Mouse (Mus musculus) bone marrow macrophage, adult 2 months (primary cell): ENCODE data around the gene Tepp. TPM values are rescaled to one million over a fixed set of nuclear protein-coding genes. Genes with fewer than 3 reads are reported as not detected.

Experiments used
- H3K27ac ChIP-seq: 2 replicates; pipeline ENCODE4 v1.5.1; 2012; ENCODE audit warnings: low read depth, low read length; ENCODE audit not compliant: insufficient read depth
- H3K4me1 ChIP-seq: 2 replicates; pipeline ENCODE4 v1.6.1; 2012; ENCODE audit warnings: low read length; ENCODE audit not compliant: control insufficient read depth, insufficient read depth
- H3K4me3 ChIP-seq: 2 replicates; pipeline ENCODE4 v1.5.1; 2012; ENCODE audit warnings: mild to moderate bottlenecking, low read length, moderate library complexity; ENCODE audit not compliant: insufficient read depth
- CTCF ChIP-seq: IDR thresholded peaks from 2 replicates; pipeline ENCODE4 v1.5.1; 2012; ENCODE audit warnings: low read depth, mild to moderate bottlenecking, low read length, moderate library complexity
- POLR2A ChIP-seq: IDR thresholded peaks from 2 replicates; pipeline ENCODE4 v1.6.1; 2012; ENCODE audit warnings: mild to moderate bottlenecking, low read depth, low read length, borderline replicate concordance
- polyA plus RNA-seq: library from polyadenylated mRNA; stranded (reverse); fragments of >200 nt; gene quantifications from 2 replicates; pipeline ENCODE4 v1.2.4, GENCODE M21; 2012; ENCODE audit not compliant: missing spikeins, insufficient read depth, insufficient read length

Tepp gene
- polyA plus RNA-seq, result not detected in 2 replicates

DNA sequence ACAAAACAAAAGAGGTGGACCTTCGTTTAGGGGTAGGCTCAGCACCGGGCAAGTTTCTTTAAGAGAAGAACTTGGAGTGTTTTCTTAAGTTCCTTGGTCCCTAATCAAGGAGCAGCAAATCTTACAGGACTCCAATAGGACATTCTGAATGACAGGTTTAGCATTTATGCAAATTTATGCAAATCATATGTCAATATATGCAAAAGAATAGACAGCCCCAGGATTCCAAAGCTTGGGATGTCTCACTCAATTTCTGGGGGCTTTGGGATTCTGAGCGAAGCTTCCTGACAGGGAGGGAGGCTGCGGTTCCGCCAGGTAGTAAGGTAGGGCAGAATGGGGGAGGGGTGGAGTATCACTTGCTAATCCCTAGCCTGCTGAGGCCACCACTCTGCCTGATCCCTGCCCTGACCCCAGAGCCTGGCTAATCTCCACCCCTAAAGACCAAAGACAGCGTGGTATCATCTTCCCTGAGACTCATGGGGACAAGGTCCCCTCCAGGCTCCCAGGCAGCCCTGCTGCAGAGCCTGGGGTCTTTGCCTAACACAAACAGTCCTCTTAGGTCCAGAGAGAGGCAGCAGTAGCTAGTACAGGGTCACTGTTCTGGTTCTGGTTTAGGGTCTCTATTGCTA lies at the start of gene Tepp:
TSS of gene Tepp (plus strand) at position 225 of the 629 bp plus-strand sequence.
- TF ChIP-seq POLR2A (no peak), CTCF (no peak)
- H3K27ac ChIP-seq, result no peak within 1 kb of the TSS
- no peak within 1 kb of the TSS for H3K4me3 ChIP-seq
- no peaks in the 10 kb centered on the region for H3K4me1 ChIP-seq

DNA sequence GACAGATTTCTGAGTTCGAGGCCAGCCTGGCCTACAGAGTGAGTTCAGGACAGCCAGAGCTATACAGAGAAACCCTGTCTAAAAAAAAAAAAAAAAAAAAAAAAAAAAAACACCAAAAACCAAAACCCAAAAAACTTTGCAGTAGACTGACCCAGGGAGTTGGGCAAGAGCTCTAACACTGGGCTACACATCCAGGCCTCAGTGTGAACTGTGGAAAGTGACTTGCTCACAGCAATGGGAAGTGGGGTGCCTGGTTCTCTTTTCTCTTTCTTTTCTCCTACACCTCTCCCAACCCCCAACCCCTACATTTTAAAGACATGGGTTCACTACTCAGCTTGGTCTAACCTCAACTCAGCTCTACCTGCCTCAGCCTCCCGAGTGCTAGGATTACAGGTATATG lies 48.2 kb upstream of the Tepp start:
- TF ChIP-seq POLR2A (no peak), CTCF (no peak)
- Histone ChIP-seq H3K4me3 (no peak overlapping the region), H3K4me1 (peaks cover 5% of the 10 kb centered on the region), H3K27ac (no peak overlapping the region)

DNA sequence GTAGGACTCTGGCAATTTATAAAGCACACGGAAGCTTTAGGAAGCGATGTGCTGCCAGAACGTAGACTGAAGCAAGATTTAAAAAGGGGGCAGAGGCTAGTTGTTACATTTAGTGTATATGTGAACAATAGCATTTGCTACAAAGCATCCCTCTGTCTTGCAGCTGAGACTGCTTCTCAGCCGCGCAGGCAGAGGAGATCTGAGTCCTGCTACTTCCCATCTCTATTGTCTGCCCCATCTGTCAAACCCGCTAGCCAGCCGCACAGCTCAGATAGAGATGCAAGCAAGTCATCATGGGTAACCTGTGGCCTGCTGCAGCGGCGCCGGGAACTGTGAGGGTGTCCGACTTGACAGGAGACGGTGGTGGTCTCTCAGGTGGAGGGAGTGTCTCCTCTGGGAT lies 39.9 kb upstream of the Tepp start:
- TF ChIP-seq CTCF, result no peak
- TF ChIP-seq POLR2A, result no peak
- Histone ChIP-seq H3K4me1 (no peaks in the 10 kb centered on the region), H3K4me3 (no peak overlapping the region), H3K27ac (no peak overlapping the region)

DNA sequence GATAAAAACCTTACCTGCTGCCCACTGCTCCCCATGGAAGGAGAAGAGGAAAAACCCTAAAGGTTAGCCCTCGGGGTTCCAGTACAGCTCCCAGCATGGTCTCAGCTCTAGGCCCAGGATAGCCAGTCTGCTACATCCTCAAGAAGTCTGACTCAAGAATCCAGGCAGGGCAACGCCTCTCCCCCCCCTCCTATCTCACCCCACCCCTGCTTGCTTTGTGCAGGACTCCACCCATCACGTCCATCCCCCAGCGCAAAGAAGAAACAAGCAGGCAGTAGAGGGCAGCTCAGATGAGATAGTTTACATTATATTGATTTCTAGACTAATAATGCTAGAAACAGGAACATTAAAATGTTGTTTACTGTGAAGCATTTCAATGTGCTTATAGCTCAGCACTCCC lies 38.5 kb upstream of the Tepp start:
- Histone ChIP-seq H3K4me3 (no peak overlapping the region), H3K4me1 (no peaks in the 10 kb centered on the region), H3K27ac (no peak overlapping the region)
- TF ChIP-seq CTCF, result no peak
- TF ChIP-seq POLR2A, result no peak

DNA sequence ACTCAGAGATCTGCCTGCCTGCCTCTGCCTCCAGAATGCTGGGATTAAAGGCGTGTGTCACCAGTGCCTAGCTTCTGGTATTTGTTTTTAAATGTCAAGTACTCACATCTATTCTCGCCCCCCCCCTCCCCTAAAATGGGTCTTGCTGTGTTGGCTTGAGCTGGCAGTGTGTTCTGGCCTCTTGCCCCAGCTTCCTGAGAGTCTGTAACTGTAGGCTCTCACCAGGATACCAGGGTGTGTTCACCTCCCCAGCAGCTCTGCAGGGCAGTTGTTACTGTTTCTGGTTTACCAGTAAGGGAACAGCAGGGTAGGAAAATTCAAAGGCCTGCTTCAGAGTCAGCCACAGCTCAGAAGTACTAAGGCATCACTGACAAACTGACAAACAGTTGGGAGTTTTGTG lies 37.5 kb upstream of the Tepp start:
- TF ChIP-seq CTCF, result no peak
- TF ChIP-seq POLR2A, result no peak
- no peak overlapping the region for H3K27ac ChIP-seq
- H3K4me1 ChIP-seq, result no peaks in the 10 kb centered on the region
- H3K4me3 ChIP-seq, result no peak overlapping the region

DNA sequence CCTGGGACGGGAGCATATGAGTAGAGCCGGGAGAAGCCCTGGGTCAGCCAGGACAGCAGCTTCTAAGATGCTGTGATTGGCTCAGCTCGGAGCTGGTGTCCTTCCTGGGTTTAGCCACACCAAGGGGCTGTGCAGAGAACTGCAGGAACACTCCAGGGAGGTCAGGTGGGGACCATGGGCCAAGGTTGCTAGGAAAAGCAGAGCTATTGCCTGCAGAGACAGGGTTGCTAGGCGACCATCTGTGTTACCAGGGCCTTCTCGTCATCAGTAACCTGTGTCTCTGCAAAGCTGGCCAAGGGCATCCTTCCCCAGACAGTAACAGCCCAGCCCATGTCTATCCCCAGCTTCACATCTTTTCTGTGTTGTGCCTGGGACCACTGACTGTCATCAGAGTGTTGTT lies 28.9 kb upstream of the Tepp start:
- no peaks in the 10 kb centered on the region for H3K4me1 ChIP-seq
- H3K27ac ChIP-seq, result no peak overlapping the region
- TF ChIP-seq CTCF (no peak), POLR2A (no peak)
- no peak overlapping the region for H3K4me3 ChIP-seq

DNA sequence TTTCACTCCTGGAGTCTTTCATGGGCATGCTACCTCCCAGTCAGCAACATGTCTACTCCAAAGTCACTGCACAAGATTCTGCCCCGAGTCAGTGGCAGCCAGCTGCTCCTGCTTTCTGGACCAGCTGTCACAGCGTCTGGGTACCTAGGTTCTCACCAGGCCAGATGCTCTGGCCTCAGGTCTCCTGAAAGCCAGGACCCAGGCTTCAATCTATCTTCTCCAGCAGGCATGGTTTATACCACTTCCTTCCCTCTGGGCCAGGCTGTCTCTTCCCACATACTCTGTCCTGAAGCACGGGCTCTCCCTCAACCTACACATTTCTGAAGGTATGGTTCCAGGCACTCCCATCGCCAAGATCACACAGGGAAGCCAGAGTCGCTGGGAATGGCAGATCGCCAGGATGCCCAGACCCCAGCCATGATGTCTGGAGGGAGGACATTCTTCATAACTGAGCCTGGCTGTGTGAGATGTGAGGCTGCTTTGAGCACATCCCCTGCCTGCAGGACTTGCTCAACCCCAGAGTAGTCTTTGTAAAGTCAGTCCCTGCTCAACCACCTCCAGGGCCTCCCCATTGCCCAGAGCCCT lies 21.2 kb upstream of the Tepp start:
- Histone ChIP-seq H3K27ac (no peak overlapping the region), H3K4me1 (peaks cover 8% of the 10 kb centered on the region; the same call in 1 of the 2 replicates), H3K4me3 (no peak overlapping the region)
- TF ChIP-seq POLR2A (no peak), CTCF (no peak)

DNA sequence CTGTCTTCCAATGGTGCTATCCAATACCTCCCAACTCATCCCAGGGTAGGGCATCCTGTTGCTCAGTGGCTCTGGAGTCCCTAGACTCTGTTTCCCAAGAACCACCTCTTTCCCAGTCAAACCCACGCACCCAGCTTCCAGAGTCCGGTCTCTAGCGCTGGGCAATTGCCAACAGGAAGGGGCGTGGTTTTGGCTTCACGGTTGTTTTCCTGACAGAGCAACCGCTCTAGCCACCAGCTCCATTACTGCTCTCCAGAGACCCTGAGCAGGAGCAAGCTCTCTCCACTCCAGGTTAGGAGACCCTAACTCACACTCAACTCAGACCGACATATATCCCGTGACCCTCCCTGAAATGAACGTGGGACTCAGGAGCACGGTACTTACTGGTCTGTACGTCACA lies 17.2 kb upstream of the Tepp start:
- Histone ChIP-seq H3K4me1 (peaks cover 8% of the 10 kb centered on the region; the same call in 1 of the 2 replicates), H3K4me3 (peak overlapping the region; percentile 67), H3K27ac (no peak overlapping the region)
- TF ChIP-seq POLR2A, result no peak
- no peak for TF ChIP-seq CTCF

DNA sequence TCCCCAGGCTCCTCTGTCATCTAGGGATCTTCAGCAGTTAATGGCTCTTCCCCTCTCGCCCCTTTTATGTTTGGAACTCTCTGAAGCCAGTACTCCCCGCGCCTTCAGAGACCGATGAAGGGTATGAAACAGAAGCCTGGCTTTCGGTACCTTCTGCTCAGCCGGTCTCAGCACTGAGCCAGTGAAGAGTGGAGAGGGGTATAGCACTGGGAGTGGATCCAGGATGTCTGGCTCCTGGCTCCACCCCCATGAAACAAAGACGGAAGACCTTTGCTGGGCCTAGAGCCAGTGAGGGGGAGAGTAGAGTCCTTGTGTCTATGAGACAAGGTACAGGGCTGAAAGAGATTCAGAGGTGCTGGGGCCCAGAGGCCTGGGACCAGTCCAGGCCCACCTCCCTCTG lies 16.5 kb upstream of the Tepp start:
- Histone ChIP-seq H3K4me1 (peaks cover 6% of the 10 kb centered on the region; the same call in 1 of the 2 replicates), H3K4me3 (peak overlapping the region; percentile 27; the same call in 1 of the 2 replicates), H3K27ac (no peak overlapping the region)
- TF ChIP-seq CTCF (no peak), POLR2A (no peak)

DNA sequence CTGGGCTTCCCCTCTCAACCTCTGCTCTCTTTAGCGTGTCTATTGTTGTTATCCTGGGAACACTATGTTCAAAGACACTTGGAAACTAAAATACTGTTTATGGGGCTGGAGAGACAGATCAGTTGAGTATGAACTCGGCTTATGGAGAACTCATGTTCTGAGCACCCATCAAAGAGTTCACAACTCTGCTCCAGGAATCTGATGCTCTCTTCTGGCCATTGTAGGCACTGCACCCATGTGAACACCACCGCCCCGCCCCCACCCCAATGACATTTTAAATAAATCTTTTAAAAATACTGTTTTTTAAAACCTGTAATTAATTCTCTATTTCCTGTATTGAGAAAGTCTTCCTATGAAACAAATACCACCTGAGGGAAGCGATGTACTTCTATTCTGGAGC lies 8.0 kb upstream of the Tepp start:
- Histone ChIP-seq H3K27ac (no peak overlapping the region), H3K4me1 (no peaks in the 10 kb centered on the region), H3K4me3 (no peak overlapping the region)
- TF ChIP-seq POLR2A (no peak), CTCF (0 out of 2 replicates have a peak, but pooled peaks have one; percentile 24)
